Mouse (Mus musculus): ENCODE results near the gene Emilin2. TPM values are rescaled to one million over a fixed set of nuclear protein-coding genes. Genes with fewer than 3 reads are reported as not detected.

The Emilin2 gene
- polyA plus RNA-seq (2017; shearing (Covaris generic)): 0.37 TPM

DNA sequence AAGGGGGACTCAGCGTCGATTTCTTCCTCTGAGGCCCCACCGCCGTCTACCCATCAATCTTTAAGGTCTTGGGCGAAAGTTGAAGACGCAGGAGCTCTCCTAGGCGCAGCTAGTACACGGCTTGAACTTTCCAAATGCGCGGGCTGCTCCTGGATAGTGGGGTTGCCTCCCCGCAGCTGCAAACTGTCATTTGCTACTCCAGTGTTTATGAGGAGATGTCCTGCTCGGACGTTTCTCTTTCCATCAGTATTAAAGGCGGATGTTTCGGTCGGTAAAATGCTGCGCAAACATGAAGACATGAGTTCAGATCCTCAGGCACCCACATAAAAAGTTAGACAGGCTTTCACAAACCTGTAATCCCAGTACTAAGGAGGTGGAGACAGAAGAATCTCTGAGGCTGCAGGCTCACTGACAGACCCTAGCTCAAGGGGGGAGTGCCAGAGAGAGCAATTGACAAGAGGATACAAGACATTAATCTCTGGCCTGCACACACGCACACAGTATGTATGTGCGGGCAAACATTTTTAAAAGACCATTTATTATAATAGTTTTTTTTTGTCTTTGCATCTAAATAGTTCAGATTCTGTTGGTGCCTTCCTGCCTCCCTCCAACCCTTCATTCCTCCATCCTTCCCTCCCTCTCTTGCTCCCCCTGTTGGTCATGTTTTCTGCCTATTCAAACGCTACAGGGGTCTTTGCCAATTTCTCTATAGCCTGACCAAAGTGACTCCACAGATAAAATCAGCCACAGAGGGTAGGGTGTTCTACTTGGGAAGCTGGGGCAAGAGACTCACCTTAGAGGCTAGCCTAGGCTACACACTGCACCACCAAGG lies at the start of gene Emilin2:
Gene Emilin2, minus strand, starts transcription at position 639 of the 832 bp plus-strand sequence.

Other genes with a start within 250 kb of the Emilin2 start
- 23.5 TPM for gene Lpin2, start 129.4 kb downstream of the Emilin2 start, polyA plus RNA-seq (2017; shearing (Covaris generic))
- 2.4 TPM for gene Gm4707, start 147.9 kb upstream of the Emilin2 start, polyA plus RNA-seq (2017; shearing (Covaris generic))
- 99.6 TPM for gene Smchd1, start 163.4 kb upstream of the Emilin2 start, polyA plus RNA-seq (2017; shearing (Covaris generic))
- 14.7 TPM for gene Ndc80, start 214.9 kb upstream of the Emilin2 start, polyA plus RNA-seq (2017; shearing (Covaris generic))
- 0.32 TPM for gene Spdya, start 240.1 kb upstream of the Emilin2 start, polyA plus RNA-seq (2017; shearing (Covaris generic))